Mouse (Mus musculus): ENCODE results near the gene Dcp1b. TPM values are rescaled to one million over a fixed set of nuclear protein-coding genes. Genes with fewer than 3 reads are reported as not detected.

Gene Dcp1b
- polyA plus RNA-seq, 1 experiment from 2014 or later: 13.5 TPM

DNA sequence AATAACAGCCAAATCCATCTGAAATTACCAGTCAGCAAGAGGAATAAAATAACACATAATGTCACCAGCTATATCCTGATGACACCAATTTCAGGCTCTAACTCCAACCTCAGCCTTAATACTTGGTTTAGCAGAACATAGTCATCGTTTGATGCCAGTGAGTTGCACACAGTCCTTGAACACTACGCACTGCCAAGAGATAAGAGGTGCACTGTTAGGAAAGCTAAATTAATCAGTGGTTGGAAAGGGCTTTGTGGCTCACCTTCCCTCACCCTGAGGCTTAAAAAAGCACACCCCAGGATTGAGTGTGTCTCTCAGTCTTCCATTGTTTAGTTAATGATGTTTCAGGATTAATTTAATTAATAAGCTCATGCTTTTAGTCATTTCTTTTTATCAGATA lies 5.1 kb downstream of the Dcp1b start:
- peaks cover 13% of the 10 kb centered on the region; the same call in 1 of the 2 replicates for H3K36me3 ChIP-seq (ENCODE audit: inconsistent target)
- no peak overlapping the region for H3K27ac ChIP-seq
- no peaks in the 10 kb centered on the region; the same call in 1 of the 2 replicates for H3K79me2 ChIP-seq (ENCODE audit: inconsistent target)
- 100% methylated on average over 2 of the region's 2 CpGs for WGBS (ENCODE audit: missing documents)
- H3K4me3 ChIP-seq (ENCODE audit: inconsistent target): no peak overlapping the region

DNA sequence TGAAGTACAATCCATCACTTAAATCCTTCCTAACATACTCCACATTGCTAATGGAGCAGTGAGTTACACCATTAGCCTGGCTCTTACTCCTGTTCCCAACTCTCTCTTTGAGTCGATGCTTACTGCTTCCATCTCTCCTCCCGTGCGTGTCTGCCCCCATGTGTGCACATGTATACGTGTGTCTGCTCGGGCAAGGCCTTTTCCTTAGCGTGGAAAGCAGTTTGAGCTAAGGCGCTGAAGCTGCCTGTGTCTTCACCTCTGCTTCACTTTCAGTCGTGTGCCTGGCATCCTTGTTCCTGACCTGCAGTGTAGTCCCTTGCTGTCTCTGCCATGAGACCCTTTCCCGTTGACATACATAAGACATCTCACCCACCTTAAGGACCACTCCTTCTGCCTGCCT lies 7.2 kb downstream of the Dcp1b start:
- H3K27ac ChIP-seq: no peak overlapping the region
- WGBS (ENCODE audit: missing documents): 91% methylated on average over 9 of the region's 9 CpGs
- peaks cover 13% of the 10 kb centered on the region; the same call in 1 of the 2 replicates for H3K36me3 ChIP-seq (ENCODE audit: inconsistent target)
- H3K79me2 ChIP-seq (ENCODE audit: inconsistent target): no peaks in the 10 kb centered on the region
- H3K4me3 ChIP-seq (ENCODE audit: inconsistent target): no peak overlapping the region

DNA sequence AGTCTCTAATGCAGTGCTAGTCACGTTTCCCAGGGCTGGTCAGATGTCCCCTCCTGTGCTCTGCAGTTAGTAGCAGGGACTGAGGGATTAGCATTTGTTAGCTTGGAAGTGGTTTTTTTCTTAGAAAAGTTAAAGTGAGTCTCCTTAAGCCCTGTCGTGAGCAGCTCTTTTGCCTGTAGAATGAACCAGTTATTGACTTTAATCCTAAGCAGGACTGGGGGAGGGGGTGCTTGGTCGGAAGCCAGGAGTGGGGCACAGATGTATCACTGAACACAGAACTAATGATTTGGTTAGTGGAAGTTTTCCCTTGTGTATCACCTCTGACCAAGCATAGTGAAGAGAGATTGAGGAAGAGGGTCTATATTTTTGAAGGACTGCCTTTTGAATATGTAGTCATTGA lies 8.7 kb downstream of the Dcp1b start:
- no peak overlapping the region for H3K27ac ChIP-seq
- no peak overlapping the region for H3K4me3 ChIP-seq (ENCODE audit: inconsistent target)
- no peaks in the 10 kb centered on the region for H3K79me2 ChIP-seq (ENCODE audit: inconsistent target)
- H3K36me3 ChIP-seq (ENCODE audit: inconsistent target): peaks cover 13% of the 10 kb centered on the region; the same call in 1 of the 2 replicates
- WGBS (ENCODE audit: missing documents): 96% methylated on average over 3 of the region's 3 CpGs

DNA sequence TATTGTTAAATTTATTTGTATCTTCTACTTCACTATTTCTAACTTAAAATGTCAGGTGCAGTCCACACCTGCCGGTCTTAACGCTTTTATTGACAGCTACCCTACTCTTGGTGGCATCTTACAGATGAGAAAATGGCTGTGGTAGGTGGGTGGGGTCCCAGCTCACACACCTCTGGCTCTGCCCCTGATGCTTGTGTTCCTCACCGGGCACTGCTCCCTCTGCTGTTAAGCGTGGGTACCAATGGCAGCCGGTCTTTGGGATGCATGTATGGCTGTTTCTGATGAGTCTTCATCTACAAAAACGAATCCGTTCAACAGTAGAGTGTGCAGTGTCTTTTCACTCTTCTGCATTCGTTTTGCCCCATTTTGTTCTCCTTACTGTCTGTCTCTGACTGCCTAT lies 11.6 kb downstream of the Dcp1b start:
- 94% methylated on average over 8 of the region's 8 CpGs for WGBS (ENCODE audit: missing documents)
- Histone ChIP-seq H3K79me2 (ENCODE audit: inconsistent target) (no peaks in the 10 kb centered on the region), H3K36me3 (ENCODE audit: inconsistent target) (peaks cover 13% of the 10 kb centered on the region; the same call in 1 of the 2 replicates), H3K4me3 (ENCODE audit: inconsistent target) (no peak overlapping the region), H3K27ac (no peak overlapping the region)

DNA sequence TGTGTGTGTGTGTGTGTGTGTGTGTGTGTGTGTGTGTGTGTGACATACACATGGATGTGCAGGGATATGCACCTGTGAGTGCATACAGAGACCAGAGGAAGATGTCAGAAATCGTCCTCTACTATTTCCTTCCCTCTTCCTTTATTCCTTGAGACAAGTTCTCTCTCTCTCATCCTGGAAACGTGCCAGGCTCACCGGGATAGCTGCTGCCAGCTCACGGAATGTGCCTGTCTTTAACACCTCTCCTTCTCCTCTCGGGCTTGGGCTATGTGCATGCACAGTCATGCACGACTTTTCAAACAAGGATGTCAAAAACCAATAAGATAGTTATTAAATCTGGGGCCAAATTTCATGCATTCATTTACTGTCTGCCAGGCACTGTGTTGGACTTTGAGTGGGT lies 12.6 kb downstream of the Dcp1b start:
- H3K27ac ChIP-seq: no peak overlapping the region
- 90% methylated on average over 6 of the region's 6 CpGs for WGBS (ENCODE audit: missing documents)
- peaks cover 23% of the 10 kb centered on the region; the same call in 1 of the 2 replicates for H3K36me3 ChIP-seq (ENCODE audit: inconsistent target)
- H3K4me3 ChIP-seq (ENCODE audit: inconsistent target): no peak overlapping the region
- no peaks in the 10 kb centered on the region for H3K79me2 ChIP-seq (ENCODE audit: inconsistent target)

DNA sequence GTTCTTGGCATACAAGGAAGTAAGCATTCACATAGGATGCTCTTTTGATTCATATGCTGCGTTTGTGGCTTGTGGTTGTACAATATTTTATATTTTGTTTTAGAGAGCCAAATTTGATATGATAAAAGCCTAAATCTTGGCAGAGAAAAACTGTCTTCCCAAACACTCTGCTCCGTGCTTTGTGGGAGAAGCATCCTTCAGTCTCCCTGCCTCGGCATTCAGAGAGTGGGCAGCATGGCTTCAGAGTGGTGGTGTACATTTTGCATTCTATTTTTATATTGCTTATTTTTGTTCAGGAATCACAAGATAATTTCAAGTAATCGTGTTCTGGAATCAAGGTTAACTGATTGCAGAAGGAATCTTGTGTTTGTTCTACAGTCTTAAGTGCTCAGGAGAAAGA lies 16.4 kb downstream of the Dcp1b start:
- no peaks in the 10 kb centered on the region for H3K79me2 ChIP-seq (ENCODE audit: inconsistent target)
- H3K36me3 ChIP-seq (ENCODE audit: inconsistent target): peaks cover 12% of the 10 kb centered on the region; the same call in 1 of the 2 replicates
- H3K27ac ChIP-seq: no peak overlapping the region
- 93% methylated on average over 4 of the region's 4 CpGs for WGBS (ENCODE audit: missing documents)
- H3K4me3 ChIP-seq (ENCODE audit: inconsistent target): no peak overlapping the region

DNA sequence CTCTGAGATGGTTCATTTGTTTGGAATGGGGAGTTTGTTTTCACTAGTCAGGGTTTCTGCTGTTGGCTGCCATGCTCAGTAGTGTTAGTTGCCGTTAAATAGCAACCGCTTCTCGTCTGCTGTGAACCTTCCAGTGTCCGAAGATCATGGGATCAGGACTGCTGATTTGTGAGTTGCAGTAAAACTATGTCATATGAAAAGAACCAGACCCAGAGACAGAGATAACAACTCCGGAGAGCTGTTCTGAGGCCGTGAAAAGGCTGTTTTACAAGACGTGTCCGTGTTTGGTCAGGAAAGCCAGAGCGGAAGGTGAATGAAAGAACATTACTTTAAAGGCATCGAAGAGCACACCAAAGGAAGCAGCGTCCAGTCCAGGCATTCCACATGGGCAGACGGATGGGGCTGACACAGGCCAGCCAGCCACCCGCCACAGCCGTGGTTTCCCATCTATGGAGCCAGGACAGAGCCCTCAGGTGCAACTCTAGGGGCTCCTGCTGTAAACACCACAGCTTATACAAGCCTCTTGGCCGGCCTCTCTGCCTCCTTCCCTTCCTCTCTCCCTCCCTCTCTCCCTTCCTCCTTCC lies 18.6 kb downstream of the Dcp1b start:
- peaks cover 12% of the 10 kb centered on the region; the same call in 1 of the 2 replicates for H3K36me3 ChIP-seq (ENCODE audit: inconsistent target)
- H3K27ac ChIP-seq: no peak overlapping the region
- H3K79me2 ChIP-seq (ENCODE audit: inconsistent target): no peaks in the 10 kb centered on the region
- no peak overlapping the region for H3K4me3 ChIP-seq (ENCODE audit: inconsistent target)
- 98% methylated on average over 15 of the region's 15 CpGs for WGBS (ENCODE audit: missing documents)

DNA sequence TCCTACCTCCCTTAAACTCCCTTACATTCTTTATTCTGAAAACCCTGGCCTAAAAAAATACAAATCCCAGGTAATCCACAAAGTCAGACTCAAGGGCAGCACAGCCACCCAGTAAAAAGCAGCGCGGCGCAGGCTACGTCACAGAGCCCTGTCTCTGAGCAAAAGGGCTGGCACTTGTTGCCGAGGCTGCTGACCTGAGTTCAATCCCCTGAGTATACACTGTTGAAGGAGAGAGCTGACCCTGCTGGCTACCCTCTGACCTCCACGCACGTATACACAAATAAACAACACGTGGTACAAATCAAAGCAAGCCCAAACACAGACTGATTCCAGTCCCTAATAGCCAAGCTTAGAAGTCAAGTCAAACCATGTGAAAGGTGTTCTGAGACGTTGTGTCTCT lies 19.1 kb downstream of the Dcp1b start:
- WGBS (ENCODE audit: missing documents): 93% methylated on average over 9 of the region's 9 CpGs
- Histone ChIP-seq H3K27ac (no peak overlapping the region), H3K4me3 (ENCODE audit: inconsistent target) (no peak overlapping the region), H3K36me3 (ENCODE audit: inconsistent target) (peaks cover 12% of the 10 kb centered on the region; the same call in 1 of the 2 replicates), H3K79me2 (ENCODE audit: inconsistent target) (no peaks in the 10 kb centered on the region)

DNA sequence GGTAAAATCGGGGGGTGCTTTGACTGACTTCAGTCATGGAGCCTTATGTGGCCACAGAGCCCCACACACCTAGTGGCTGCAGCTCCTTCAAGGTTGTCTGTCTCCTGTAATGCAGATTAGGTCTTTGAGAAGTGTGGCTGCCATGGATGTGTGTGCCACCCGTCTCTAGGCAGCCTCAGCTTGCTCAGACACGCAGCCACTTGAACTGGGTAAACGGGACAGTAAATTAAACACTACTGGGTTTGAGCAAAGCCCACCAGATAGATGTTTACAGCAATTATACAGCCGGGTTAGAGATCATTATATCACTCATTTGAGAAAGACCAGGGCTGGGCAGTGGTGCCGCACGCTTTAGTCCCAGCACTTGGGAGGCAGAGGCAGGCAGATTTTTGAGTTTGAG lies 19.5 kb downstream of the Dcp1b start:
- no peak overlapping the region for H3K27ac ChIP-seq
- no peaks in the 10 kb centered on the region for H3K79me2 ChIP-seq (ENCODE audit: inconsistent target)
- 90% methylated on average over 7 of the region's 7 CpGs for WGBS (ENCODE audit: missing documents)
- H3K4me3 ChIP-seq (ENCODE audit: inconsistent target): no peak overlapping the region
- peaks cover 12% of the 10 kb centered on the region; the same call in 1 of the 2 replicates for H3K36me3 ChIP-seq (ENCODE audit: inconsistent target)

DNA sequence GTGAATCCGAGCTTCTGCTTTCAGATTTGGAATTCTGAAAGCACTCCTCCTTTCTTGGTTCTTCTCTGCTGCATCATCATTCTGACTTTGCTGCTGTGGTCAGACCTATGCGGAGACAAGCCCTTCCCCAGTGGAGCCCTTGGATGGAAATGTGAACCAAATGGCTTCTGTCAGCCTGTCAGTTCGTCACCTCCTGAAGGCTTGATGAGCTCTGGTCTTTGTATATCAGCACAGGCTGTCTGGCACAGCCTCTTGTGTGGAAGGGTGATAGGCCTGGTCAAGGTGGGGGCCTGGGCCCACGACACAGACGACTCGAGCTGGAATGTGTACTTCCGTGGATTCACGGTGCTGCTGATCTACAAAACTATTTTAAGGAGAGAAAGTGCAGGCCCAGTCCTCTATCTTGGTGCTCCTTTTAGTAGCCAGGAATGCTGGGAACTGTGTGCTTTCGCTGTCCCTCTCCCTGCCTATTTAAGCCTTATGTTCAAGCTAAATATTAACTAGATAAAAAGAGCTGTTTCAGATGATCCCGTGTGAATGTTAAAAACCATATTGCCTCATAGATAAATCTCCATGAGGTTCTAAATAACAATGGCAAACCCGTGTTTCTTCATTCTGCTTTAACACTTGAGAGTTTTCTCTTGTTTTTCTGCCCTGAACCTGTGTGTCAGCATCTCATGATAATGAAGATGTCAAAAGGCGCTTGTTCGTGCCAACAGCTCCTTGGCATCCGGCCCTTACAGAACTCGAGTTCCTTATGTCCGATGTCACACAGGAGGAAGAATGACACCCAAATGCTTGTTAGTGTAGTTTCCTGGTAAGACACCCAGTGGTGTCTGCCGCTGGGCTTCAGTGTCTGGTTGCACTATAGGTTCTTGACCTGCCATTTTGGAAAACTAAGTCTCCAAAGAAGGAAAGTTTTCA lies 21.6 kb downstream of the Dcp1b start, which contains the start of gene Cacna1c:
Gene Cacna1c (minus strand): TSS at position 37 of the 924 bp plus-strand sequence.
- peaks cover 12% of the 10 kb centered on the region; the same call in 1 of the 2 replicates for H3K36me3 ChIP-seq (ENCODE audit: inconsistent target)
- no peak within 1 kb of the TSS for H3K4me3 ChIP-seq (ENCODE audit: inconsistent target)
- H3K79me2 ChIP-seq (ENCODE audit: inconsistent target): no peaks in the 10 kb centered on the region
- H3K27ac ChIP-seq: no peak within 1 kb of the TSS
- 92% methylated on average over 17 of the region's 17 CpGs for WGBS (ENCODE audit: missing documents)

DNA sequence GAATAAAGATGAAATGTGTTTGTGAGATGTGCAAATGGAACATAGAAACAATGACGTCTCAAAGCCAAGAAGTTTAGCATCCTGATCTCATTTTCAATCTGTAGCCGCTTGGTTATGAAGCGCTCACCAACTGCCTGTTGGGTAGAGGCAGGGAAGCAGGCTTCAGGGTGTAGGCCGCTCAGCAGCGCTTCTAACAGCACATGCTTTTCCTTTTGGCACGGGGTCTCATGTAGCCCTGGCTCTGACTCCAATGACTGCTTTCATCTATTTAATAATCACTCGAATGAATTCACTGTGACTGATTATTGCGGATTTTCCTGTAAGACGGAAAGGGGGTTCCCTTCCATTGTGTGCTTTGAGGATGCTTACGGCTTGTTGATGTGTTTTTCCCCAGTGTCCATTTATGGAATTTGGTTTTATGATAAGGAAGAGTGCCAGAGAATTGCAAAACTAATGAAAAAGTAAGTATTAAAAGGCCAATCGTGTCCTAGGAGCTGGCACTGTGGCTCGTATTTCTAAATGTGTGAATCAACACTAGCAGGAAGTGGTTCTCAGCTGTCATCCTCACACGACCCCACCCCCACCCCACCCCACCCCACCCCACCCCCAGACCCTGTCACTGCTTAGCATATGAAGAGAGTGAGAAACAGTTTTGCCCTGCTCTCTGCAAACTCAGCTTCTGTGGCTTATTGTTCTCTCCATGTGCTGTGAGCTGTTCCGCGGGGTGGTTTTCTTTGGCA lies 23.7 kb downstream of the Dcp1b start:
- no peaks in the 10 kb centered on the region for H3K79me2 ChIP-seq (ENCODE audit: inconsistent target)
- WGBS (ENCODE audit: missing documents): 81% methylated on average over 15 of the region's 15 CpGs

DNA sequence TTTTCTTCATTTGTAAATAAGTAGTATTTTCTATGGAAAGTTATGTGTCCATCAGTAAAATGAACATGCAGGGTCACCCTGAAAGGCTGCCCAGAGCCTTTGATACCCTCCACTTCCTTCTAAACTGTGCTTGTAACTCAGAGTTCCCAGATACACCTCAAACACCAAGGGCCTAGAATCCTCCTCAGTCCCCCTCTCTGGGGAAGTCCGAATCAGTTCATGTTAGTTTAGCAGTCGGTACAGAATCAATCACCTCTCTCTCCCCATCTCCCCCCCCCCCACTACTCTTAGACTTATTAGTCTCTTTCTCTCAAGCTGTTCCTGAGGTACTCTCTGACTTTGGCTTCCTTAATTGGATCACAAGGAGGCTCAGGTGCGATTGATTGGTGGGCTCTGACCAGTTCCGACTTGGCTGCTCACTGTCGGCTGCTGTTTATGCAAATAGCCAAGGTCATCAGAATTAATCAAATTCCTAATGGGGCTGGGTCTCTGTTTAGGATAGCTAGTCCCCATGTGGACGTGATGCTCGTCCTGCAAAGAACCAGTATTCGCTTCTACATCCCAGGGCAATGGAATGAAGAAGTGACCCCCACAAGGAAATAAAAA lies 24.3 kb downstream of the Dcp1b start:
- H3K4me3 ChIP-seq (ENCODE audit: inconsistent target): no peak overlapping the region
- peaks cover 5% of the 10 kb centered on the region; the same call in 1 of the 2 replicates for H3K36me3 ChIP-seq (ENCODE audit: inconsistent target)
- no peak overlapping the region for H3K27ac ChIP-seq
- WGBS (ENCODE audit: missing documents): 88% methylated on average over 8 of the region's 8 CpGs
- H3K79me2 ChIP-seq (ENCODE audit: inconsistent target): no peaks in the 10 kb centered on the region

More for the DNA sequence above, 23.7 kb downstream of the Dcp1b start:
- H3K36me3 ChIP-seq (ENCODE audit: inconsistent target): no peaks in the 10 kb centered on the region; the same call in 1 of the 2 replicates
- H3K4me3 ChIP-seq (ENCODE audit: inconsistent target): no peak overlapping the region
- no peak overlapping the region for H3K27ac ChIP-seq

DNA sequence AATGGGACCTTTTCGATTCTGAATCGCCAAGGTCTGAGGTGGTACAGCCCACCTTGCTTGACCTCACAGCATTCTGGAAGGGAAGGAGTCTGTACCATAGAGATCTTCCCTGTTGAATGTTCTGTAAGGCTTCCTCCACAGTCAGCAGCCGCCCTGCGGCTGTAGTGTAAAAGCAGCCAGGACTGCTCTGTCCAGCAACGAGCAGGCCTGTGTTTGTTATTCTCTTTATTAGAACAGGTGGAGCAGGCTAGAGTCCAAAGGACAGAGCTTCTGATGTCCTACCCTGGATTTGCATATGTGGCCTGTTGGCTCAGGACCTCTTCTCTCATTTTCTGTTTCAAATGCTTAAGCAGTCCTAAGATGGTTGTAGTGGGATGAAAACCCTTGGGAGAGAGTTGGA lies 25.3 kb downstream of the Dcp1b start:
- peaks cover 6% of the 10 kb centered on the region; the same call in 1 of the 2 replicates for H3K36me3 ChIP-seq (ENCODE audit: inconsistent target)
- H3K27ac ChIP-seq: no peak overlapping the region
- 92% methylated on average over 5 of the region's 5 CpGs for WGBS (ENCODE audit: missing documents)
- H3K4me3 ChIP-seq (ENCODE audit: inconsistent target): no peak overlapping the region
- no peaks in the 10 kb centered on the region for H3K79me2 ChIP-seq (ENCODE audit: inconsistent target)

DNA sequence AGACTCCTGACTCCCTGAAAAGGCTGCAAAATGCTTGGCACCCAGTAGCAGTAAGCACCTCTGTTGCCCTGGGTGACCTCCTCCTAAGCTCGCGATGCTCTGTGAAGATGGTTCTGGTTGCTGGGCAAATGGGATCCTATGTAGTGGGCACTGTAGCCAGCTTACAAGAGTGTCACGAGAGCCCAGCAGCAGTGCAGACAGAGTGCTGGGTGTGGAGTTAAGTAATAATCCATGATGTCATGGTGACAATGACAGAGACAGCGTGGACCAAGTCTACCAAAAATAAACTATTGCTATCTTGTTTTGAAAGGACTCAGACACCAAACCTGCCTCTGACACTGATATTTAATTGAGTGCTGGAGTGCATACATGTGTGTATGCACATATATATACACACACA lies 26.5 kb downstream of the Dcp1b start:
- WGBS (ENCODE audit: missing documents): 95% methylated on average over 4 of the region's 4 CpGs
- Histone ChIP-seq H3K27ac (no peak overlapping the region), H3K4me3 (ENCODE audit: inconsistent target) (no peak overlapping the region), H3K36me3 (ENCODE audit: inconsistent target) (peaks cover 6% of the 10 kb centered on the region; the same call in 1 of the 2 replicates), H3K79me2 (ENCODE audit: inconsistent target) (no peaks in the 10 kb centered on the region)
